Mouse (Mus musculus): ENCODE measurements around the gene Cyp4a31.

- no peak for TF ChIP-seq GATA1 (IDR thresholded peaks at IDR 0.05; ENCODE audit: low read length)
- TF ChIP-seq TAL1 (IDR thresholded peaks at IDR 0.05; ENCODE audit: low read length) = no peak
These were observed at the start of gene Cyp4a31 for GRCm38 (mm10) chr4:115563401-115563800.
